Mouse (Mus musculus) adrenal gland, adult 10 weeks (tissue): ENCODE measurements around the gene Tpd52l1. TPM values are rescaled to one million over a fixed set of nuclear protein-coding genes. Genes with fewer than 3 reads are reported as not detected.

Source experiments
- polyA plus RNA-seq: library from polyadenylated mRNA; stranded (reverse); fragments of 350-450 nt; fragmentation: Illumina TruSeq; extraction: RNeasy Lipid Tissue Mini Kit (QIAGEN cat#74804); gene quantifications from one replicate; pipeline ENCODE4 v1.2.3, GENCODE M21; 2014; ENCODE audit warnings: low read depth, low replicate concordance

Gene Tpd52l1
- 52.3 TPM for polyA plus RNA-seq

GRCm38 (mm10) chr10:31445291-31446124, at the start of gene Tpd52l1:
Gene Tpd52l1 (minus strand): TSS chr10:31445958.

DNA sequence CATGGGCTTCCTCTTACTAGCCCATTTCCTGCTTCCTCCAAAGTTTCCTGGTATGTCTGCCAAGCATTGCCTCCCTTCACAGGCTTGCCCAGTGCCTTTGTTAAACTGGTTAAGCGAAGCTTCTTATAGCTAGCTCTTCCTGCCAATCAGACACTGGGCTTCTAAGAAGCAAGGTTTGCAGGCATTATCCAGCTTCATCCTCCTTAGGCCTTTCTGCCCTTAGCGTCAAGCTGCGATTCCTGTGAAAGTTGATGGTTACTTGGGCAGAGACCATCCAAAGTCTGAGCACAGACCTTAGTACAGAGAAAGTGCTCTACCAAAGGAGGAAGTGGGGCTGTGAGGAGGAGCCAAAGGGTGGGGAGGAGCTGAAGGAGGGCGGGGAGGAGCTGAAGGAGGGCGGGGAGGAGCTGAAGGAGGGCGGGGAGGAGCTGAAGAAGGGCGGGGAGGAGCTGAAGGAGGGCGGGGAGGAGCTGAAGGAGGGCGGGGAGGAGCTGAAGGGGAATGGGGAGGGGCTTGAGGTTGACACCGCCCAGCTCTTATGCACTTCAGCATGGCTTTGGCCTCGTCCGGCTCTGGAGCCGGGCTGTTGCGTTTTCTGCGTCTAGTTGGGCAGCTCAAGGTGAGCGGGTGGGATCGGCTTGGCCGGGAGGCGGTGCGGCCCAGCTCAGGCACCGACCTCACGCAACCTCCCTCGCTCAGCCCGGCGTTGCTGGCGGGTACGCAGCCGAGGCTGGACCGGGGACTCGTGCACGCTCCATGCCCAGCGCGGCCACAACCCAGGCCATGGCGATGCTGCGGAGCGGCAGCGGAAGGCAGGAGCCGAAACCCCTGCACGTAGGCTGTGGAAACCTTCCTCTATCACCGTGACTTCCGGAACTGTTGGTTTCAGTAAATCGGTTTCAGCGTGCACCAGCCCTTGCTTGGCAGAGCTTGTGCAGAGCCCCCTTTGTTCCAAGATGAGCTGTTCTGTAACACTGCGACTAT, 132.6 kb downstream of the Tpd52l1 start, which contains the start of gene Hddc2:
Hddc2 (plus strand) TSS at position 519 of the 984 bp plus-strand sequence.

Other genes starting within 250 kb of the Tpd52l1 start
- gene Hddc2, start 132.6 kb downstream of the Tpd52l1 start, polyA plus RNA-seq = 39.8 TPM
- gene Rnf217, start 163.2 kb upstream of the Tpd52l1 start, polyA plus RNA-seq = 22.6 TPM